Mouse (Mus musculus) intestine, postnatal 0 days (tissue): Measurements from ENCODE around the gene Dock9. TPM values are rescaled to one million over a fixed set of nuclear protein-coding genes. Genes with fewer than 3 reads are reported as not detected.
A peak's percentile ranks its signal among the peaks of the same experiment; 100 is the strongest.

ENCODE experiments used
- ATAC-seq: fragments of 200-750 bp; cut with Nextera tagmentation; 2 replicates; pipeline ENCODE4 v1.8.0; 2017; ENCODE audit warnings: mild to moderate bottlenecking, moderate TSS enrichment, moderate library complexity
- H3K27ac ChIP-seq: fragments of 300-500 bp; sonication (generic); 2 replicates; pipeline ENCODE4 v1.5.1; 2014; ENCODE audit warnings: mild to moderate bottlenecking, low read depth, low read length, moderate library complexity
- H3K27me3 ChIP-seq: fragments of 300-500 bp; sonication (generic); replicated peaks from 2 replicates; pipeline ENCODE4 v1.6.1; 2014; ENCODE audit warnings: low read length, mixed read lengths; ENCODE audit not compliant: control insufficient read depth, insufficient read depth
- H3K36me3 ChIP-seq: fragments of 300-500 bp; sonication (generic); 2 replicates; pipeline ENCODE4 v1.6.1; 2014; ENCODE audit warnings: mild to moderate bottlenecking, moderate library complexity; ENCODE audit not compliant: control insufficient read depth, insufficient read depth
- H3K4me1 ChIP-seq: fragments of 300-500 bp; sonication (generic); replicated peaks from 2 replicates; pipeline ENCODE4 v1.6.1; 2014; ENCODE audit warnings: antibody characterized with exemption, low read length, mixed read lengths; ENCODE audit not compliant: control insufficient read depth, insufficient read depth
- H3K4me2 ChIP-seq: fragments of 300-500 bp; sonication (generic); replicated peaks from 2 replicates; pipeline ENCODE4 v1.6.1; 2014; ENCODE audit warnings: low read depth, mild to moderate bottlenecking, moderate library complexity
- H3K4me3 ChIP-seq: fragments of 300-500 bp; sonication (generic); 2 replicates; pipeline ENCODE4 v1.5.1; 2014; ENCODE audit warnings: low read depth, low read length
- H3K9ac ChIP-seq: fragments of 300-500 bp; sonication (generic); 2 replicates; pipeline ENCODE4 v1.6.1; 2014; ENCODE audit warnings: mild to moderate bottlenecking, low read depth, low read length
- H3K9me3 ChIP-seq: fragments of 300-500 bp; sonication (generic); 2 replicates; pipeline ENCODE4 v1.6.1; 2016; ENCODE audit warnings: mixed run types; ENCODE audit not compliant: control insufficient read depth
- CTCF ChIP-seq: sonication (generic); IDR thresholded peaks from 2 replicates; pipeline ENCODE4 v1.5.1; 2016; ENCODE audit warnings: low read depth, mild to moderate bottlenecking, control low read depth, antibody characterized with exemption, moderate library complexity
- WGBS: fragments of 180-500 bp; shearing (Covaris S2); extraction: QIAGEN DNeasy Blood & Tissue Kit; methylation state at CpG from one replicate; pipeline ENCODE4 v1.1.7; 2014; 5-methylcytosine and 5-hydroxymethylcytosine counted together
- polyA plus RNA-seq: library from polyadenylated mRNA; unstranded; fragments of >200 nt; fragmentation: Nextera tagmentation; extraction: Ambion mirVana; gene quantifications from 2 replicates; pipeline ENCODE4 v1.2.1, GENCODE M21; 2015

Gene Dock9
- polyA plus RNA-seq, 1 experiment from 2014 or later = 6.2 TPM

DNA sequence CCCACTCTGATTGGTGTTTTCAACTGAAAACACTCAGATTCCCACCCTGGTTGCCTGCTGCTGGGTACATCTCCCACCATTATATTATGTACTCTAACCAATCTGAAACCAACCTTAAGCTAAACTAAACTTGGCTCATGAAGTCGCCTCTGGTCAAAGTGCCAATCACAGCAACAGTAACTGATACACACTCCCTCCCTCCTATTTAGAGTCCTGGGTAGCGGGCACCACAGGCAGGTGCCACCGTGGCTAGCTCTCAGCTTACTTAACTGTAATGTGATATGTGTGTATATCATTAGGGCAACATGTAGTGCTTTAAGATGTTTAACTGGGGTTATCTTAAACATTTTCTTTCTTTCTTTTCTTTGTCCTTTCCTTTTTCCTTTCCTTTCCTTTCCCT lies 177.1 kb downstream of the Dock9 start:
- WGBS = 89% methylated on average over 3 of the region's 3 CpGs
- H3K27ac ChIP-seq = no peak overlapping the region
- H3K4me1 ChIP-seq = no peaks in the 10 kb centered on the region
- H3K4me2 ChIP-seq = no peak overlapping the region
- no peak overlapping the region for H3K4me3 ChIP-seq
- H3K9ac ChIP-seq = no peak overlapping the region
- no peak for TF ChIP-seq CTCF
- no peaks in the 10 kb centered on the region for H3K27me3 ChIP-seq
- peaks cover 38% of the 10 kb centered on the region for H3K36me3 ChIP-seq
- no peaks in the 10 kb centered on the region for H3K9me3 ChIP-seq
- no peak for ATAC-seq

- H3K9ac ChIP-seq = no peak overlapping the region
- TF ChIP-seq CTCF = peak; percentile 40
- no peak overlapping the region for H3K4me3 ChIP-seq
- no peak overlapping the region for H3K27ac ChIP-seq
- no peaks in the 10 kb centered on the region for H3K4me1 ChIP-seq
- H3K27me3 ChIP-seq = no peaks in the 10 kb centered on the region
- ATAC-seq = no peak
- no peaks in the 10 kb centered on the region for H3K9me3 ChIP-seq
- WGBS = over 99% methylated on average over 7 of the region's 7 CpGs
- H3K36me3 ChIP-seq = peaks cover 38% of the 10 kb centered on the region
- no peak overlapping the region for H3K4me2 ChIP-seq
These were observed 177.5 kb downstream of the Dock9 start for GRCm38 (mm10) chr14:121620157-121620556.

DNA sequence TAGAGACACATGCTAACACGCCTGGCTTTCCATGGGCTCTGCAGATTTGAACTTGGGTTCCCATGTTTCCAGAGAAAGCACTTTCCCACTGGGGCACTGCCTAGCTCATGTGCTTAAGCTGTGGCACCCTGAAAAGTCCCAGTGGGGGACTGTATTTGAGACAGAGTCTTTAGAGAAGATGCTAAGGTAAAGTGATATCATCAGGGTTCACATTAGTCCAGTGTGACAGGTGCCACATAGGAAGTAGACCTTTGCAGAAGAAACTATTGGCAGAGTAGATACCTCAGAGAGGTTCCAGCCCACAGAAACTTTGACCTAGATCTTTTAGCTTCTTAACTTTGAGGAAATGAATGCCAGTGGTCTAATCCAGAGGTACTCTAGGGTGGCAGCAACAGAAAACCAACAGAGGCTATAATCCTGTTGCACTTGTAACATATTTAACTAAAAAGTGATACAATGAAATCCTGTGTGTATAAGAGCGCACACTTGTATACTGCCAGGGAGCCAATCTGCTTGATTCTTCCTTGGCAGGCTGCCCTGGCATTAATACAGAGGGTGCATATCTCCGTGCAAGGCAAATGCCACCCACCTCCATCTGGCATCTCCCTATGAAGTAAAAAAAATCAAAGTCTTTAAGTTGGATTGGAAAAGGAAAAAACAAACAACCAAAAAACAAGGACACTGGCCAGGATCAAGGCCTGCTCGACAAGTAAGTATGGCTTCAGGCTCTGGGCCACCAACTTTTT lies 179.8 kb downstream of the Dock9 start:
- 82% methylated on average over 4 of the region's 4 CpGs for WGBS
- TF ChIP-seq CTCF = no peak
- no peak overlapping the region for H3K4me3 ChIP-seq
- H3K27me3 ChIP-seq = no peaks in the 10 kb centered on the region
- H3K9me3 ChIP-seq = no peaks in the 10 kb centered on the region
- ATAC-seq = no peak
- H3K9ac ChIP-seq = no peak overlapping the region
- peaks cover 34% of the 10 kb centered on the region for H3K36me3 ChIP-seq
- H3K4me1 ChIP-seq = no peaks in the 10 kb centered on the region
- no peak overlapping the region for H3K27ac ChIP-seq
- H3K4me2 ChIP-seq = no peak overlapping the region

GRCm38 (mm10) chr14:121615431-121615830 lies 182.2 kb downstream of the Dock9 start:
- no peaks in the 10 kb centered on the region for H3K9me3 ChIP-seq
- H3K9ac ChIP-seq = no peak overlapping the region
- no peaks in the 10 kb centered on the region for H3K4me1 ChIP-seq
- no peak overlapping the region for H3K4me2 ChIP-seq
- no peaks in the 10 kb centered on the region for H3K27me3 ChIP-seq
- no peak overlapping the region for H3K27ac ChIP-seq
- H3K36me3 ChIP-seq = peaks cover 11% of the 10 kb centered on the region
- no peak overlapping the region for H3K4me3 ChIP-seq
- no peak for TF ChIP-seq CTCF
- ATAC-seq = no peak
- 81% methylated on average over 10 of the region's 10 CpGs for whole genome bisulfite sequencing

GRCm38 (mm10) chr14:121614461-121615170 lies 183.0 kb downstream of the Dock9 start:
- Histone ChIP-seq H3K9ac (no peak overlapping the region), H3K4me1 (no peaks in the 10 kb centered on the region), H3K27ac (no peak overlapping the region), H3K36me3 (peaks cover 12% of the 10 kb centered on the region; the same call in 1 of the 2 replicates), H3K27me3 (no peaks in the 10 kb centered on the region), H3K4me3 (no peak overlapping the region), H3K4me2 (no peak overlapping the region), H3K9me3 (no peaks in the 10 kb centered on the region)
- WGBS = 79% methylated on average over 6 of the region's 6 CpGs
- no peak for ATAC-seq
- no peak for TF ChIP-seq CTCF

DNA sequence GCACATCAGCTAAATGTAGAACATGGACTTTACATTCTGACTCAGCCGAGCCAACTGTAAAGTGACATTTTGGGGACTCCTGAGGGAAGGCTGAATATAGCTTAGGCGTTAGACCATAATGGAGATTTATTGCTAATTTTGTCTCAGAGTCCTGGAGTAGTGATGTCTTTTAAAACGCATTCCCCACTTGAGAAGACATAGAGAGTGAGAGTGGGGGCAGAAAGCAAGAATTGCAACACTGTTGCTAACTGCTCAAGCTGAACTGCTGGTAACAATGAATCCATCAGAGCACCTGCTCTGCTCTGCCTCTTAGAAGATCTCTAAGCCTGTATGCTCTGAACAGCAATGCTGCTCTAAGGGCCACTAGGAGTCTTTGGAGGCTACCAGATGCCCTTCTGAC lies 184.1 kb downstream of the Dock9 start:
- Histone ChIP-seq H3K9me3 (no peaks in the 10 kb centered on the region), H3K4me1 (no peaks in the 10 kb centered on the region), H3K4me2 (no peak overlapping the region), H3K27me3 (no peaks in the 10 kb centered on the region), H3K4me3 (no peak overlapping the region), H3K9ac (no peak overlapping the region), H3K36me3 (0 out of 2 replicates have a peak, but pooled peaks cover 4% of the 10 kb centered on the region), H3K27ac (no peak overlapping the region)
- no peak for TF ChIP-seq CTCF
- 75% methylated on average over 3 of the region's 3 CpGs for WGBS
- no peak for ATAC-seq
